Mouse (Mus musculus): ENCODE data around the gene Pla2g6. TPM values are rescaled to one million over a fixed set of nuclear protein-coding genes. Genes with fewer than 3 reads are reported as not detected.

Gene Pla2g6
- total and polyA plus RNA-seq, 3 experiments = 9.3 to 20.9 (median 14.8) TPM

GRCm38 (mm10) chr15:79290340-79290739 lies 37.9 kb downstream of the Pla2g6 start:
- H3K9ac ChIP-seq (ENCODE audit: insufficient read depth, low read depth) = no peak overlapping the region
- no peaks in the 10 kb centered on the region for H3K9me3 ChIP-seq (replicated peaks; ENCODE audit: low read length)
- no peak overlapping the region for H3K4me3 ChIP-seq (replicated peaks in 1 of 3; ENCODE audit: low read depth in 2 of 3, low read length in 2 of 3, poor library complexity in 1 of 3)
- H3K79me2 ChIP-seq (replicated peaks; ENCODE audit: control insufficient read depth, extremely low read depth, insufficient read depth, poor library complexity, severe bottlenecking) = no peaks in the 10 kb centered on the region
- H3K4me2 ChIP-seq (ENCODE audit: insufficient read depth, low read depth, poor library complexity, severe bottlenecking) = no peak overlapping the region
- TF ChIP-seq TCF12 (IDR thresholded peaks at IDR 0.05; ENCODE audit: low read depth, low read length) = no peak
- peak in 1 of 2 experiments; percentile 34; a peak in 2 of 4 replicates for TF ChIP-seq CTCF (conservative IDR thresholded peaks at IDR 0.05 in 1 of 2, IDR thresholded peaks at IDR 0.05 in 1 of 2; ENCODE audit: low read depth in 2 of 2, low read length in 2 of 2)
- TF ChIP-seq SMC3 (IDR thresholded peaks at IDR 0.05; ENCODE audit: low read depth, low read length) = peak; percentile 27
- peaks cover 57 to 91% of the 10 kb centered on the region in 2 experiments for H3K36me3 ChIP-seq (replicated peaks in 1 of 2; ENCODE audit: control insufficient read depth in 1 of 2, insufficient read depth in 1 of 2, low read length in 1 of 2)
- dilution Hi-C loops (cut with MboI; ENCODE audit: extremely low pct_ligation_motif_present, extremely low pct_unique_long_range_greater_than_20kb, low sequenced_read_pairs) = no loop called here
- H3K27ac ChIP-seq (ENCODE audit: insufficient read depth, low read depth) = no peak overlapping the region
- in situ Hi-C loops (cut with MboI; ENCODE audit: low pct_ligation_motif_present, low pct_unique_long_range_greater_than_20kb, low sequenced_read_pairs) = no loop called here
- H3K27me3 ChIP-seq (replicated peaks) = no peaks in the 10 kb centered on the region
- no peaks in the 10 kb centered on the region for H3K4me1 ChIP-seq (ENCODE audit: control insufficient read depth in 1 of 2, insufficient read depth in 2 of 2)
- DNase-seq (ENCODE audit: extremely low read depth) = no peak

GRCm38 (mm10) chr15:79289441-79289840 lies 38.7 kb downstream of the Pla2g6 start:
- in situ Hi-C loops (cut with MboI; ENCODE audit: low pct_ligation_motif_present, low pct_unique_long_range_greater_than_20kb, low sequenced_read_pairs) = loop anchor here (5.0 kb wide), 2 partner anchors 33 to 178 kb away; no protein-coding TSS in a partner anchor
- H3K79me2 ChIP-seq (replicated peaks; ENCODE audit: control insufficient read depth, extremely low read depth, insufficient read depth, poor library complexity, severe bottlenecking) = no peaks in the 10 kb centered on the region
- dilution Hi-C loops (cut with MboI; ENCODE audit: extremely low pct_ligation_motif_present, extremely low pct_unique_long_range_greater_than_20kb, low sequenced_read_pairs) = no loop called here

GRCm38 (mm10) chr15:79288387-79288786 lies 39.8 kb downstream of the Pla2g6 start:
- dilution Hi-C loops (cut with MboI; ENCODE audit: extremely low pct_ligation_motif_present, extremely low pct_unique_long_range_greater_than_20kb, low sequenced_read_pairs) (no loop called here), in situ Hi-C loops (cut with MboI; ENCODE audit: low pct_ligation_motif_present, low pct_unique_long_range_greater_than_20kb, low sequenced_read_pairs) (loop anchor here (5.0 kb wide), 2 partner anchors 34 to 179 kb away; no protein-coding TSS in a partner anchor)
- Histone ChIP-seq H3K9ac (ENCODE audit: insufficient read depth, low read depth) (no peak overlapping the region), H3K79me2 (replicated peaks; ENCODE audit: control insufficient read depth, extremely low read depth, insufficient read depth, poor library complexity, severe bottlenecking) (no peaks in the 10 kb centered on the region), H3K4me2 (ENCODE audit: insufficient read depth, low read depth, poor library complexity, severe bottlenecking) (no peak overlapping the region), H3K27me3 (replicated peaks) (no peaks in the 10 kb centered on the region), H3K4me1 (ENCODE audit: control insufficient read depth in 1 of 2, insufficient read depth in 2 of 2) (no peaks in the 10 kb centered on the region; a peak in 1 of 4 replicates), H3K9me3 (replicated peaks; ENCODE audit: low read length) (no peaks in the 10 kb centered on the region), H3K4me3 (replicated peaks in 1 of 3; ENCODE audit: low read depth in 2 of 3, low read length in 2 of 3, poor library complexity in 1 of 3) (no peak overlapping the region), H3K27ac (ENCODE audit: insufficient read depth, low read depth) (no peak overlapping the region), H3K36me3 (replicated peaks in 1 of 2; ENCODE audit: control insufficient read depth in 1 of 2, insufficient read depth in 1 of 2, low read length in 1 of 2) (peaks cover 52 to 92% of the 10 kb centered on the region in 2 experiments)
- TF ChIP-seq UBTF (IDR thresholded peaks at IDR 0.05; ENCODE audit: low read depth, low read length) (no peak), PAX5 (IDR thresholded peaks at IDR 0.05; ENCODE audit: low read length) (no peak), ETS1 (conservative IDR thresholded peaks at IDR 0.05; ENCODE audit: low read depth, low read length) (no peak), CHD1 (IDR thresholded peaks at IDR 0.05; ENCODE audit: low read depth, low read length) (no peak), MAZ (IDR thresholded peaks at IDR 0.05; ENCODE audit: low read depth, low read length) (no peak), ZNF384 (IDR thresholded peaks at IDR 0.05; ENCODE audit: low read depth, low read length) (no peak), MXI1 (IDR thresholded peaks at IDR 0.05; ENCODE audit: low read depth, low read length) (no peak)
- no peak for DNase-seq (ENCODE audit: extremely low read depth)

More at GRCm38 (mm10) chr15:79289441-79289840, 38.7 kb downstream of the Pla2g6 start:
- Histone ChIP-seq H3K9me3 (replicated peaks; ENCODE audit: low read length) (no peaks in the 10 kb centered on the region), H3K4me3 (replicated peaks in 1 of 3; ENCODE audit: low read depth in 2 of 3, low read length in 2 of 3, poor library complexity in 1 of 3) (no peak overlapping the region), H3K4me2 (ENCODE audit: insufficient read depth, low read depth, poor library complexity, severe bottlenecking) (no peak overlapping the region), H3K27me3 (replicated peaks) (no peaks in the 10 kb centered on the region), H3K9ac (ENCODE audit: insufficient read depth, low read depth) (no peak overlapping the region), H3K4me1 (ENCODE audit: control insufficient read depth in 1 of 2, insufficient read depth in 2 of 2) (no peaks in the 10 kb centered on the region), H3K36me3 (replicated peaks in 1 of 2; ENCODE audit: control insufficient read depth in 1 of 2, insufficient read depth in 1 of 2, low read length in 1 of 2) (peaks cover 57 to 93% of the 10 kb centered on the region in 2 experiments), H3K27ac (ENCODE audit: insufficient read depth, low read depth) (no peak overlapping the region)
- no peak for DNase-seq (ENCODE audit: extremely low read depth)
- no peak for TF ChIP-seq EP300 (IDR thresholded peaks at IDR 0.05; ENCODE audit: low read length)
- TF ChIP-seq MXI1 (IDR thresholded peaks at IDR 0.05; ENCODE audit: low read depth, low read length) = no peak
- TF ChIP-seq HCFC1 (IDR thresholded peaks at IDR 0.05; ENCODE audit: low read depth, low read length) = no peak
- no peak for TF ChIP-seq NRF1 (IDR thresholded peaks at IDR 0.05; ENCODE audit: low read depth, low read length)
- no peak for TF ChIP-seq JUND (conservative IDR thresholded peaks at IDR 0.05; ENCODE audit: low read depth, low read length)
- no peak for TF ChIP-seq USF2 (conservative IDR thresholded peaks at IDR 0.05; ENCODE audit: low read depth, low read length)
- TF ChIP-seq CTCF (conservative IDR thresholded peaks at IDR 0.05 in 1 of 2, IDR thresholded peaks at IDR 0.05 in 1 of 2; ENCODE audit: low read depth in 2 of 2, low read length in 2 of 2) = no peak
